Mouse (Mus musculus) heart, adult 2 months (tissue): ENCODE results near the gene Dscam. TPM values are rescaled to one million over a fixed set of nuclear protein-coding genes. Genes with fewer than 3 reads are reported as not detected.

Source experiments
- DNase-seq, 2 experiments: peaks; one replicate each; pipeline ENCODE4 v3.0.0; 2021
- H3K27ac ChIP-seq: fragments of 200-600 bp; 2 replicates; pipeline ENCODE4 v1.8.1; 2022
- H3K27me3 ChIP-seq: fragments of 200-500 bp; 2 replicates; pipeline ENCODE4 v1.6.1; 2012; ENCODE audit warnings: mild to moderate bottlenecking, low read length, inconsistent platforms, mixed read lengths; ENCODE audit not compliant: control insufficient read depth, insufficient read depth
- H3K36me3 ChIP-seq: fragments of 200-500 bp; 2 replicates; pipeline ENCODE4 v1.6.1; 2012; ENCODE audit warnings: low read length, inconsistent platforms; ENCODE audit not compliant: control insufficient read depth, insufficient read depth
- H3K4me1 ChIP-seq: fragments of 200-500 bp; 2 replicates; pipeline ENCODE4 v1.6.1; 2011; ENCODE audit warnings: low read length; ENCODE audit not compliant: control insufficient read depth, insufficient read depth
- H3K4me3 ChIP-seq: fragments of 200-600 bp; 2 replicates; pipeline ENCODE4 v1.8.1; 2022
- H3K79me2 ChIP-seq: fragments of 200-500 bp; replicated peaks from 2 replicates; pipeline ENCODE4 v1.6.1; 2012; ENCODE audit warnings: mild to moderate bottlenecking, inconsistent platforms, low read length, moderate library complexity, mixed read lengths; ENCODE audit not compliant: control insufficient read depth, insufficient read depth
- H3K9ac ChIP-seq: fragments of 200-500 bp; 2 replicates; pipeline ENCODE4 v1.6.1; 2012; ENCODE audit warnings: low read depth, mild to moderate bottlenecking, control low read depth, inconsistent platforms, low read length, mixed read lengths
- CTCF ChIP-seq: fragments of 200-600 bp; IDR thresholded peaks from 2 replicates; pipeline ENCODE4 v1.8.1; 2022; ENCODE audit warnings: antibody characterized with exemption, mild to moderate bottlenecking, moderate library complexity
- EP300 ChIP-seq: fragments of 200-500 bp; IDR thresholded peaks from 2 replicates; pipeline ENCODE4 v1.6.1; 2011; ENCODE audit warnings: low read depth, low read length, control low read depth; ENCODE audit not compliant: insufficient read depth
- POLR2A ChIP-seq: fragments of 200-500 bp; IDR thresholded peaks from 2 replicates; pipeline ENCODE4 v1.6.1; 2011; ENCODE audit warnings: mild to moderate bottlenecking, low read depth, low read length, control low read depth; ENCODE audit not compliant: insufficient read depth
- WGBS: fragments of 180-500 bp; shearing (Covaris S2); methylation state at CpG from one replicate; pipeline ENCODE4 v1.1.7; 2018; 5-methylcytosine and 5-hydroxymethylcytosine counted together
- intact Hi-C: fragments of 180-260 bp; cut with DNase I; formaldehyde crosslinking; loops from one replicate; pipeline ENCODE4 v1.15.1; 2025
- polyA plus RNA-seq: library from polyadenylated mRNA; depleted of rRNA; stranded (reverse); fragments of >200 nt; gene quantifications from 2 replicates; pipeline ENCODE4 v1.2.3, GENCODE M21; 2012
- total RNA-seq, 2 experiments: library from RNA; stranded (reverse); gene quantifications; 2 replicates each; pipeline ENCODE4 v1.2.3; 2021

Dscam gene
- total and polyA plus RNA-seq, 3 experiments, result 0.06 TPM; not detected in 2

DNA sequence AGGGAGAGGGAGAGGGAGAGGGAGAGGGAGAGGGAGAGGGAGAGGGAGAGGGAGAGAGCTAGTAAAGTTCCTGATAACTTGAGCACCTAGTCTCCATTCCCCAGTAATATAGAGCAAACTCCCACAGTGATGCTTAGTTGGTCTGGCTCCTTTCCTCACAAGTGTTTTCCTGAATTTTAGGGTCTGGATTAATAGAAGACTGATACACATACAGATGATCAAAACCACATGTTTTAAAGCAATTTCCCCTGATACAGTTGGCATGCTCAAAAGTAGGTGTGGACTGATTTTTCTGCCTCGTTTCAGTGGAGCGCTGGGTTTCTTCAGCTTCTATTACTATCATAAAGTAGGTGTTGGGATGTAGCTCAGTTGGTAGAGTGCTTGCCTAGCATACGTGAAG is 519.1 kb downstream of the Dscam start:
- no peak for DNase-seq
- H3K36me3 ChIP-seq, result no peaks in the 10 kb centered on the region
- no peak overlapping the region for H3K9ac ChIP-seq
- H3K27ac ChIP-seq, result no peak overlapping the region
- TF ChIP-seq POLR2A (no peak), EP300 (no peak), CTCF (no peak)
- no peaks in the 10 kb centered on the region for H3K79me2 ChIP-seq
- no peaks in the 10 kb centered on the region for H3K4me1 ChIP-seq
- intact Hi-C loops, result no loop called here
- no peak overlapping the region for H3K4me3 ChIP-seq
- no peaks in the 10 kb centered on the region; the same call in 1 of the 2 replicates for H3K27me3 ChIP-seq
- WGBS, result 87% methylated on average over 3 of the region's 3 CpGs

DNA sequence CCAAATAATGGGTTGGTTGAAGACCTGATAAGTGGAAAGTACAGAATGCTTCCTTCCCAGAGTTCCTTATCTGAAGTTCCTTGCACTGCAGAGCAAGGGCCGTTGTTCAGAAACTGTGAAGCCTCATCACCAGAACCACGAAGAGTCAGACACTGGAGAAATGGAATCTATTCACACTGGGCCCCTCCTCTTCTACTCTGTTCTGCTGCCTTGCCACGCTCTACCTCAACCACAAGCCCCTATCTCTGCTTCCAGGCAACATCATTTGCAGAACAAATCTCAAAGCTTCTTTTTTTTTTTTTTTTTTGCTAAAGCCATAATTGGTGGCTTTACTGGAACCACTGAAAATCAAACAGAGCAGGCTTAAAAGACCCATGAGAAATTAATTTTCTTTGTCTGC is 530.5 kb downstream of the Dscam start:
- Histone ChIP-seq H3K4me3 (no peak overlapping the region), H3K79me2 (no peaks in the 10 kb centered on the region), H3K27ac (no peak overlapping the region), H3K9ac (no peak overlapping the region), H3K4me1 (no peaks in the 10 kb centered on the region), H3K27me3 (no peaks in the 10 kb centered on the region), H3K36me3 (no peaks in the 10 kb centered on the region)
- no peak for DNase-seq
- intact Hi-C loops, result no loop called here
- TF ChIP-seq EP300, result no peak
- 54% methylated on average over 3 of the region's 3 CpGs for WGBS

DNA sequence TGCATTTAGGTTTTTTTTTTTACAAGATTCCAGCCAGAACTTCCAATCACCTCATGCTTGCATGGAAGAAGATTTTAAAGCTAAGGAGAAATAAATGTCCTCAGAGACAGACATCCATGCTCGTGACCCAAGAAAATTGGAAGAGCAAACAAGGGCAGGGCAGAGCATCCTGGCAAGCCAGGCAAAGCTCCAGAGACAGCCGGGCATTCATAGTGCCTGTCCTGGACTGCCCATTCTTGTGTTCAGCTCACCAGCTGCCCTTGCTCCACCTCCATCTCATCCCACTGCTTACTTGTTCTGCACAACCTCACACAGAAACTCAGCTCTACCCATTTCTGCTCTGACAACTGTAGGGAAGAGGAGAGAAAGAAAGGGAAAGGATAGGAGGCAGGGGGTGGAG is 534.6 kb downstream of the Dscam start:
- no peak for TF ChIP-seq EP300
- no peaks in the 10 kb centered on the region for H3K79me2 ChIP-seq
- H3K4me1 ChIP-seq, result no peaks in the 10 kb centered on the region
- intact Hi-C loops, result no loop called here
- H3K4me3 ChIP-seq, result no peak overlapping the region
- no peak overlapping the region for H3K9ac ChIP-seq
- no peak for DNase-seq
- H3K36me3 ChIP-seq, result no peaks in the 10 kb centered on the region
- no peak overlapping the region for H3K27ac ChIP-seq
- no peaks in the 10 kb centered on the region for H3K27me3 ChIP-seq
- 53% methylated on average over 2 of the region's 2 CpGs for WGBS

DNA sequence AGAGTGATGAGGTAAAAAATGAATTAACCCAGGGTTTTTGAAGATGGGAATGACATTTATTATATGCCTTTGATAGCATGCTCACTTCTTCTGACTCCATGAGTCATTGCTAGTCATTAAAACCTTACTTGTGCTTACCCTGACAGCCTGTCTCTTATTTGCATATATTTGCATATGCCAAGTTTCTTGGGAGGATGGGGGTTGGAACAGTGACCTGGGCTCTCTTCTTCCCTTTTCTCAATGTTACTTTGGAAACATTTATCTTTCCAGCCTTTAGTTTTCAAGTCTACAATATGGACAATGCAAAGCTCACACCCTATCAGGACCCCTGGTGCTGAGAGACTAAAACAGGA is 535.8 kb downstream of the Dscam start:
- H3K4me1 ChIP-seq, result no peaks in the 10 kb centered on the region
- TF ChIP-seq CTCF, result no peak
- no peak for TF ChIP-seq EP300
- no peak for TF ChIP-seq POLR2A
- no peak overlapping the region for H3K27ac ChIP-seq
- no peaks in the 10 kb centered on the region for H3K27me3 ChIP-seq
- no peak for DNase-seq
- no peaks in the 10 kb centered on the region for H3K79me2 ChIP-seq
- intact Hi-C loops, result no loop called here
- H3K9ac ChIP-seq, result no peak overlapping the region
- no peaks in the 10 kb centered on the region for H3K36me3 ChIP-seq
- H3K4me3 ChIP-seq, result no peak overlapping the region

DNA sequence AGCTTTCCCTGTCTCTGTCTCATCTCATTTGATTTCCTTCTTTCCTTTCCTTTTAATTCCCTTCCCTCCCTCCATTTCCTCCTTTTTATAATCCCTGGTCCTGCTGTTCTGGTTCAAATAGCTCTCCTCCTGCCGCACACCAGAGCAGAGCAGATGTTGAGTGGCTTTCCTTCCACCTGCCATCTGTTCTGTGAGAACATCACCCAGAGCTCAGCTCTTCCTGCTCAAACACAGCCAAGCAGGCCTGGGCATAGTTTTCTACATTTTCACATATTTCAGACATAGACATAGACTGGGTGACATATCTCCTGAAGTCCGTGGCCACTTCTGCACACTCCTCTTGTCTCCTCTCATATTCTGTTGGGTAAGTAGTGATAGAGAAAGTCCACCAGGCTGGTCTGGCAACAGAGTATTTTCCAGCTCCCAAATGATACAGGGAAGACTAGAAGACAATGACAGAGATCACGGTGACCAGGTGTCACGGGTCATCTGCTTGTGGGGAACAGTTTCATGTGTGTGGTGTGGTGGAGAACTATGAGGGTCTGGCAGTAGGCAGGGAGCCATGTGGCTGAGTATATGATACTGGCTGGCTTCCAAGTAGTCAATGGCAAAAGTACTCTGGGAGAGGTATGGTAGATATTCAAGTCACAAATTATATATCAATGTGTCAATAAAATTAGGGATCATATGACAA is 536.3 kb downstream of the Dscam start:
- intact Hi-C loops, result no loop called here
- 89% methylated on average over 4 of the region's 4 CpGs for WGBS

DNA sequence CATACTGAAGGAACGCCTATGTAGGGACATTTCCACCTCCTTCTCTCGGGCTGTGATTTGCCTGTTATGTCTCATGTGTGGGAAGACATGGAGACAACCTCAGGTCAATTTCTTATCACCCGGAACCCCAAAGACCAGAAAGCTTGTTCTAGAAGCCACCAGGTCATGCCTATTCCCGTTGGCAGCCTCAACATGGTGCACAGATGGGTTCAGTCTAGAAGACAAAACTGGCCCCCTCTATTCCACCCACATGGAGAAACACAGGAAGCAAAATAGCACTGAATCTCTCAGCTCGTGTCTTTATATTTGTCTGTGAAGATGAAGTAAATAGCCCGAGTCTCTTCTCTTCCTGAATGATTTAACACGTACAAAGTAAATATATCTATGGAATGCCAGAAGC is 540.3 kb downstream of the Dscam start:
- DNase-seq, result no peak
- Histone ChIP-seq H3K4me3 (no peak overlapping the region), H3K9ac (no peak overlapping the region), H3K79me2 (no peaks in the 10 kb centered on the region), H3K36me3 (no peaks in the 10 kb centered on the region), H3K27ac (no peak overlapping the region), H3K27me3 (no peaks in the 10 kb centered on the region), H3K4me1 (no peaks in the 10 kb centered on the region)
- WGBS, result 71% methylated on average over 7 of the region's 7 CpGs
- intact Hi-C loops, result no loop called here
- TF ChIP-seq POLR2A (no peak), EP300 (no peak), CTCF (no peak)

More for the DNA sequence above, 536.3 kb downstream of the Dscam start:
- Histone ChIP-seq H3K9ac (no peak overlapping the region), H3K4me1 (no peaks in the 10 kb centered on the region), H3K27me3 (no peaks in the 10 kb centered on the region), H3K27ac (no peak overlapping the region), H3K4me3 (no peak overlapping the region), H3K36me3 (no peaks in the 10 kb centered on the region), H3K79me2 (no peaks in the 10 kb centered on the region)
- DNase-seq, result no peak
- TF ChIP-seq CTCF (no peak), EP300 (no peak), POLR2A (no peak)

DNA sequence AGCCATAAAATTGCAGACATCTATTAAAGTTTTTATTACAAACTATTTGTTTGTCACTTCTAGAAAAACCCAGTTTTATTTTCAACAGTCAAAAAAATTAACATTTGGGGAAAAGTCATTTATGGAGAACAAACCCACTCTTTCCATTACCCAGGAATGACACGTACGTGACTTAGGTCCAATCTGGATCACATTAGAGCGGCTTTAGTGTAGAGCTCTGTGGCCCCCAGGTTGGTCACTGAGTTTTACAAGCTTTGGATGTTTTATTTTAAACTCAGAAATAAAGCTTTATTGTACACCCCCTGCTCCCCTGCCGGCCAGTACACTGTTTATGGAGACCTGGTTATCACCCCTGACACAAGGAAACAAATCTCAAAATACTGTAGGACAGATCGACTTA is 540.9 kb downstream of the Dscam start:
- Histone ChIP-seq H3K79me2 (no peaks in the 10 kb centered on the region), H3K27me3 (no peaks in the 10 kb centered on the region), H3K4me1 (no peaks in the 10 kb centered on the region), H3K27ac (no peak overlapping the region), H3K36me3 (no peaks in the 10 kb centered on the region), H3K9ac (no peak overlapping the region), H3K4me3 (no peak overlapping the region)
- 85% methylated on average over 5 of the region's 5 CpGs for WGBS
- no peak for TF ChIP-seq POLR2A
- TF ChIP-seq CTCF, result no peak
- no peak for TF ChIP-seq EP300
- DNase-seq, result no peak
- intact Hi-C loops, result no loop called here
